Mouse (Mus musculus): ENCODE measurements at regions not wholly inside any gene's neighbourhood (a gene's known extent, or its start where the extent isn't known, plus 50 kb on each side); places are given as distances from the start of the nearest gene placed in this dataset.

- TF ChIP-seq CTCF (conservative IDR thresholded peaks at IDR 0.05; ENCODE audit: insufficient read depth, insufficient read length, low read depth, low read length) (no peak), POLR2A (IDR thresholded peaks at IDR 0.05; ENCODE audit: low read depth, low read length) (no peak)
Measured at GRCm38 (mm10) chr5:120034499-120035077, 81.7 kb upstream of the Rbm19 start.
